16 mouse cellular contexts compared by ENCODE assay signal in genomic region chr2:19049341-19049740, GRCm38 (mm10).
"Had no signal": no experiment of that assay in that cellular context is flagged by ENCODE, and none has a peak within 500 bp of the region (broad histone marks: within the 10 kb centered on the region; RNA-seq: fewer than 3 reads in every experiment).

No protein-coding gene starts in this region.

- H3K9ac ChIP-seq: liver, embryonic 12.5 days; lung, embryonic 15.5 days; neural tube, embryonic 15.5 days; stomach, embryonic 15.5 days had no signal

- DNase-seq: kidney, adult 18-20 months; kidney, postnatal 10 days; kidney, postnatal 4 days; lung, postnatal 14 days; right cerebral cortex, adult 18-20 months; right cerebral cortex, postnatal 25 days; thymus, postnatal 14 days had no signal

- H3K4me2 ChIP-seq: liver, embryonic 12.5 days; midbrain, embryonic 11.5 days; neural tube, embryonic 15.5 days had no signal

- H3K4me1 ChIP-seq: liver, embryonic 12.5 days; lung, embryonic 15.5 days; neural tube, embryonic 15.5 days had no signal

- H3K27me3 ChIP-seq: liver, embryonic 12.5 days; lung, embryonic 15.5 days; megakaryocyte, embryonic 14.5 days; neural tube, embryonic 15.5 days; stomach, embryonic 15.5 days had no signal

- ATAC-seq: liver, embryonic 12.5 days; midbrain, embryonic 16.5 days had no signal

- H3K36me3 ChIP-seq: limb, embryonic 10.5 days; liver, embryonic 12.5 days; lung, embryonic 15.5 days; neural tube, embryonic 15.5 days; stomach, embryonic 15.5 days had no signal

- H3K9me3 ChIP-seq: limb, embryonic 10.5 days; liver, embryonic 12.5 days; lung, embryonic 15.5 days; megakaryocyte, embryonic 14.5 days; neural tube, embryonic 15.5 days; stomach, embryonic 15.5 days had no signal

- H3K4me3 ChIP-seq: layer of hippocampus, adult 2 months; limb, embryonic 10.5 days; liver, embryonic 12.5 days; lung, embryonic 15.5 days; megakaryocyte, embryonic 14.5 days; neural tube, embryonic 15.5 days; stomach, embryonic 15.5 days had no signal

- H3K27ac ChIP-seq: layer of hippocampus, adult 2 months; limb, embryonic 10.5 days; liver, embryonic 12.5 days; lung, embryonic 15.5 days; neural tube, embryonic 15.5 days had no signal
